Mouse (Mus musculus) megakaryocyte, embryonic 14.5 days (primary cell): ENCODE data around the gene Eef1g.

Experiments used
- FLI1 ChIP-seq: IDR thresholded peaks from 2 replicates; pipeline ENCODE4 v1.6.1; 2012; ENCODE audit warnings: low read length, inconsistent platforms, mixed read lengths
- GATA1 ChIP-seq: IDR thresholded peaks from 3 replicates; pipeline ENCODE4 v1.6.1; 2012; ENCODE audit warnings: mixed read lengths, low read length, inconsistent platforms, borderline replicate concordance

DNA sequence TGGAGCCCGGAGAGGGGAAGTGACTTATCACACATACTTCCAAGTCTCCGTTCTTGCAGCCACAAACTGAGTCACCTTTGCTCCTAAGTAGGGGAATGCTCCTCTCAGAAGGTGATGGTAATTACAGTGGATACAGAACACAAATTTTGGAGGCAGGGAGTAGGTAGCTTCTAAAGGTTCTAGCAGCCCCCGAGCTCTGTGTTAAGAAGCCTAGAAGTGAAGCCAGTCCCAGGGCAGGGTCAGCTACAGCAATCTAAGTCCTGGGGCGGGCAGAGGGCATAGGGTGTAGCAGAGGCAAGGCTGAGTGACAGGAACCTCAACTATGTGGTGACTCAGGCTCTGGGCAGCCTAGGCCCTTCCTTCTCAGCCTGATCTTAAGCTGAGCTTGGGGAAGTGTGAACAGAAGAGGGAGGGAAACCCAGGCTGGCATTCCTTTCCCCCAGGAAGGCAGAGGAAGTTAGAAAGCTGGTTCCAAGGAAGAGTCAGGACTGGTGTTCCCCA is 16.4 kb downstream of the Eef1g start:
- TF ChIP-seq GATA1 (no peak), FLI1 (no peak)
